Mouse (Mus musculus) lung, adult 2 months (tissue): ENCODE measurements at regions not wholly inside any gene's neighbourhood (a gene's known extent, or its start where the extent isn't known, plus 50 kb on each side); places are given as distances from the start of the nearest gene placed in this dataset.
A peak's percentile ranks its signal among the peaks of the same experiment; 100 is the strongest.

Experiments used
- DNase-seq: peaks from one replicate; pipeline ENCODE4 v3.0.0; 2022
- H3K4me1 ChIP-seq: fragments of 200-500 bp; 2 replicates; pipeline ENCODE4 v1.6.1; 2011; ENCODE audit warnings: low read length; ENCODE audit not compliant: control insufficient read depth, insufficient read depth
- H3K4me3 ChIP-seq: fragments of 200-500 bp; replicated peaks from 2 replicates; pipeline ENCODE3; 2011; ENCODE audit warnings: low read depth, mild to moderate bottlenecking, control low read depth, low read length; ENCODE audit errors: extremely low read depth
- CTCF ChIP-seq: fragments of 200-500 bp; IDR thresholded peaks from 2 replicates; pipeline ENCODE4 v1.5.1; 2011; ENCODE audit warnings: mild to moderate bottlenecking, low read length, control low read depth; ENCODE audit not compliant: insufficient read depth
- POLR2A ChIP-seq: fragments of 200-500 bp; IDR thresholded peaks from 2 replicates; pipeline ENCODE4 v1.6.1; 2011; ENCODE audit warnings: low read depth, mild to moderate bottlenecking, control low read depth, low read length, borderline replicate concordance; ENCODE audit errors: extremely low read depth
- WGBS: fragments of 180-500 bp; shearing (Covaris S2); methylation state at CpG from one replicate; pipeline ENCODE4 v1.1.7; 2018; 5-methylcytosine and 5-hydroxymethylcytosine counted together

- WGBS: 88% methylated on average over 6 of the region's 6 CpGs
Observed at GRCm38 (mm10) chr6:140306811-140307558, 116.9 kb upstream of the Plekha5 start.

GRCm38 (mm10) chr6:140304105-140304504 is 119.7 kb upstream of the Plekha5 start:
- 58% methylated on average over 5 of the region's 5 CpGs for WGBS
- TF ChIP-seq POLR2A (no peak), CTCF (no peak)
- H3K4me1 ChIP-seq: no peaks in the 10 kb centered on the region; the same call in 1 of the 2 replicates
- H3K4me3 ChIP-seq: no peak overlapping the region
- DNase-seq: no peak

More at GRCm38 (mm10) chr6:140306811-140307558, 116.9 kb upstream of the Plekha5 start:
- TF ChIP-seq CTCF (no peak), POLR2A (no peak)
- no peak overlapping the region for H3K4me3 ChIP-seq
- DNase-seq: no peak
- H3K4me1 ChIP-seq: no peaks in the 10 kb centered on the region; the same call in 1 of the 2 replicates

- Histone ChIP-seq H3K4me1 (no peaks in the 10 kb centered on the region; the same call in 1 of the 2 replicates), H3K4me3 (no peak overlapping the region)
- 35% methylated on average over 7 of the region's 7 CpGs for WGBS
- DNase-seq: peak; percentile 28
- TF ChIP-seq CTCF: no peak
- TF ChIP-seq POLR2A: no peak
Observed at GRCm38 (mm10) chr6:140300470-140301145, 123.2 kb upstream of the Plekha5 start.

GRCm38 (mm10) chr6:140299653-140300052 is 124.2 kb upstream of the Plekha5 start:
- H3K4me3 ChIP-seq: no peak overlapping the region
- H3K4me1 ChIP-seq: no peaks in the 10 kb centered on the region; the same call in 1 of the 2 replicates
- no peak for DNase-seq
- TF ChIP-seq CTCF (no peak), POLR2A (no peak)
- WGBS: 51% methylated on average over 7 of the region's 7 CpGs

- Histone ChIP-seq H3K4me1 (no peaks in the 10 kb centered on the region), H3K4me3 (no peak overlapping the region)
- 61% methylated on average over 14 of the region's 14 CpGs for WGBS
- no peak for DNase-seq
- TF ChIP-seq POLR2A: no peak
- TF ChIP-seq CTCF: no peak
Observed at GRCm38 (mm10) chr6:140297969-140298554, 125.8 kb upstream of the Plekha5 start.

GRCm38 (mm10) chr6:140297561-140297960 is 126.3 kb upstream of the Plekha5 start:
- TF ChIP-seq CTCF: no peak
- TF ChIP-seq POLR2A: no peak
- 86% methylated on average over 6 of the region's 6 CpGs for WGBS
- no peak overlapping the region for H3K4me3 ChIP-seq
- no peak for DNase-seq
- H3K4me1 ChIP-seq: no peaks in the 10 kb centered on the region

- WGBS: 64% methylated on average over 12 of the region's 13 CpGs
- Histone ChIP-seq H3K4me3 (no peak overlapping the region), H3K4me1 (no peaks in the 10 kb centered on the region)
- TF ChIP-seq CTCF: no peak
- no peak for TF ChIP-seq POLR2A
- DNase-seq: no peak
Observed at GRCm38 (mm10) chr6:140290109-140290508, 133.7 kb upstream of the Plekha5 start.

GRCm38 (mm10) chr6:140288799-140289198 is 135.1 kb upstream of the Plekha5 start:
- no peak for TF ChIP-seq POLR2A
- 51% methylated on average over 8 of the region's 8 CpGs for WGBS

GRCm38 (mm10) chr6:140282285-140282577 is 141.6 kb upstream of the Plekha5 start:
- H3K4me3 ChIP-seq: no peak overlapping the region
- TF ChIP-seq POLR2A (no peak), CTCF (no peak)
- 70% methylated on average over 7 of the region's 7 CpGs for WGBS
- no peak for DNase-seq
- H3K4me1 ChIP-seq: no peaks in the 10 kb centered on the region

More at GRCm38 (mm10) chr6:140288799-140289198, 135.1 kb upstream of the Plekha5 start:
- no peak overlapping the region for H3K4me3 ChIP-seq
- DNase-seq: no peak
- H3K4me1 ChIP-seq: no peaks in the 10 kb centered on the region
